ENCODE assay signal across 10 mouse cellular contexts in the genomic region with DNA sequence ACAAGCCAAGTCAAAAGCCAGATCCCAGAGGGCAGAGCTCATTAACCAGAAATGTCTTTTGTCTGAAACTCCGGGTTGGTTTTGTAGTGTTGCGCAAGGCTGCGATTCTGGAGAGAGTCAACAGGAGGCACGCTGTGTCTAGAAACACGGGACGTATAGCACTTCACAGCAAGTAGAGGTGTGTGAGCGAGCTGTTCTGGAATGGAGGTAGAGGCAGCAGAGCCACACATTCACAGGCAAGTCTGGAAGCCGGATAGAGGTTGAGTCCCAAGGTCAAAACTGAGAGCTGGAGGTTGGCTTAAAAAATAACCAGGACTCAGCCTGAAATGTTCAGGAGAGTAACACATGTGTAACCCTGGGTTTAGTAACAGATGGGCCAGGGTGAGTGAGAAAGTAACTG.
DNase-seq lines count a peak whose midpoint lies in the region; ATAC-seq and TF ChIP-seq lines count a peak whose summit lies in the region.
"Had no signal": no experiment of that assay in that cellular context is flagged by ENCODE, and none has a peak within 500 bp of the region (broad histone marks: within the 10 kb centered on the region; RNA-seq: fewer than 3 reads in every experiment).

No protein-coding gene starts in this region.

- ATAC-seq in kidney, embryonic 16.5 days (ENCODE audit: low FRiP score, low TSS enrichment) = peak; percentile 75
- peak; percentile 86 for ATAC-seq in lung, postnatal 0 days

- 0 out of 2 replicates have a peak, but pooled peaks cover 6% of the 10 kb centered on the region for H3K4me1 ChIP-seq in kidney, embryonic 16.5 days (ENCODE audit: insufficient read depth, low read length)
- H3K4me1 ChIP-seq in lung, postnatal 0 days (ENCODE audit: insufficient read depth, low read depth, low read length) = no peaks in the 10 kb centered on the region

- H3K36me3 ChIP-seq in kidney, embryonic 16.5 days (ENCODE audit: insufficient read depth, low read length) = no peaks in the 10 kb centered on the region
- no peaks in the 10 kb centered on the region for H3K36me3 ChIP-seq in lung, postnatal 0 days (ENCODE audit: insufficient read depth, low read length)
- H3K36me3 ChIP-seq: embryonic facial prominence, embryonic 15.5 days; hindbrain, embryonic 10.5 days had no signal

- H3K9me3 ChIP-seq in kidney, embryonic 16.5 days (ENCODE audit: low read length) = no peaks in the 10 kb centered on the region
- H3K9me3 ChIP-seq in lung, postnatal 0 days (ENCODE audit: low read length) = no peaks in the 10 kb centered on the region
- H3K9me3 ChIP-seq: embryonic facial prominence, embryonic 15.5 days; hindbrain, embryonic 10.5 days had no signal

- DNase-seq in urinary bladder, adult 2 months (ENCODE audit: low spot score) = peak; percentile 25
- no peak for DNase-seq in urinary bladder, postnatal 10 days (ENCODE audit: low spot score)
- DNase-seq in lung, postnatal 0 days (ENCODE audit: low spot score) = peak; percentile 79
- no peak for DNase-seq in gastrocnemius, postnatal 10 days
- no peak for DNase-seq in retina, embryonic 14.5 days (ENCODE audit: low spot score)
- DNase-seq in testis, postnatal 10 days (ENCODE audit: low spot score) = no peak

- H3K9ac ChIP-seq in kidney, embryonic 16.5 days (replicated peaks; ENCODE audit: low read length) = no peak overlapping the region
- H3K9ac ChIP-seq in lung, postnatal 0 days (replicated peaks; ENCODE audit: low read depth) = no peak overlapping the region
- H3K9ac ChIP-seq: embryonic facial prominence, embryonic 15.5 days had no signal

- 83% methylated on average over 8 of the region's 8 CpGs for WGBS in kidney, embryonic 16.5 days
- 47% methylated on average over 8 of the region's 8 CpGs for WGBS in lung, postnatal 0 days

- peak overlapping the region; percentile 41; the same call in 1 of the 2 replicates for H3K27ac ChIP-seq in kidney, embryonic 16.5 days (ENCODE audit: low read length)
- H3K27ac ChIP-seq in lung, postnatal 0 days (ENCODE audit: low read length) = no peak overlapping the region
- H3K27ac ChIP-seq: embryonic facial prominence, embryonic 15.5 days; hindbrain, embryonic 10.5 days had no signal

- TF ChIP-seq CTCF in lung, postnatal 0 days (IDR thresholded peaks at IDR 0.05) = peak; percentile 77

- H3K4me2 ChIP-seq in kidney, embryonic 16.5 days (replicated peaks; ENCODE audit: low read depth, low read length) = no peak overlapping the region
- no peak overlapping the region for H3K4me2 ChIP-seq in lung, postnatal 0 days (replicated peaks; ENCODE audit: low read depth, low read length)
- H3K4me2 ChIP-seq: embryonic facial prominence, embryonic 15.5 days had no signal

- no peak overlapping the region for H3K4me3 ChIP-seq in kidney, embryonic 16.5 days (ENCODE audit: low read length)
- H3K4me3 ChIP-seq in lung, postnatal 0 days (ENCODE audit: low read depth, low read length) = no peak overlapping the region
- H3K4me3 ChIP-seq: embryonic facial prominence, embryonic 15.5 days; hindbrain, embryonic 10.5 days; megakaryocyte, embryonic 14.5 days had no signal

- TF ChIP-seq EP300 in lung, postnatal 0 days (IDR thresholded peaks at IDR 0.05) = no peak

- no peaks in the 10 kb centered on the region for H3K27me3 ChIP-seq in kidney, embryonic 16.5 days (ENCODE audit: insufficient read depth, low read length)
- no peaks in the 10 kb centered on the region for H3K27me3 ChIP-seq in lung, postnatal 0 days (replicated peaks; ENCODE audit: insufficient read depth, low read length)
- H3K27me3 ChIP-seq: embryonic facial prominence, embryonic 15.5 days; megakaryocyte, embryonic 14.5 days had no signal

Comparison
In these comparisons a context has a peak if more than half of its experiments do, and no peak if none do; other contexts are left out.
1. DNase-seq: peak in urinary bladder, adult 2 months (single experiment) and lung, postnatal 0 days (single experiment); none in urinary bladder, postnatal 10 days (single experiment), gastrocnemius, postnatal 10 days (single experiment), retina, embryonic 14.5 days (single experiment) and testis, postnatal 10 days (single experiment).